Mouse (Mus musculus) testis, postnatal 10 days (tissue): ENCODE measurements around the gene Itgam.
"Not testable (repeated sequence)": the region's sequence is repeated elsewhere in the genome, so short reads cannot be mapped to it uniquely, and the experiment has no call there.

ENCODE experiments used
- DNase-seq: peaks from one replicate; pipeline ENCODE4 v3.0.0; 2021; ENCODE audit warnings: low spot score

Gene Itgam

DNA sequence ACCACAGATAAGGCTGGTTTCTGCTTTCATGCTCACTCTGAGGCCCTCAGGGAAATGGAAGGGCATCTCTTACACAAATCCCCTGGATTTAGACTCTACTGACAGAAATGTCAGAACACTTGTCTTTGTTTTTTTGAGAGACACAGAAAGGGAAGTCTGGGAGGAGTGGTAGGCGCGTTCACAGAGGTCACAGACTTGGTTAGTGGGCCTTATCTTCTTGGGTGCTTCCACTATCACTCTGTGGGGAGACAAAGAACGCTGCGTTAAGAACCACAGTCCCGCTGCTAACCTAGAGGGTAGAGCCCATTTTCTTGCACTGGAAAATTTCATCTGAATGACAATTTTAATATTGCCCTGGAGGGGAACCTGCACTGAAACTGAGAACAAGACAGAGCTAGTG, 69.7 kb downstream of the Itgam start:
- no peak for DNase-seq

DNA sequence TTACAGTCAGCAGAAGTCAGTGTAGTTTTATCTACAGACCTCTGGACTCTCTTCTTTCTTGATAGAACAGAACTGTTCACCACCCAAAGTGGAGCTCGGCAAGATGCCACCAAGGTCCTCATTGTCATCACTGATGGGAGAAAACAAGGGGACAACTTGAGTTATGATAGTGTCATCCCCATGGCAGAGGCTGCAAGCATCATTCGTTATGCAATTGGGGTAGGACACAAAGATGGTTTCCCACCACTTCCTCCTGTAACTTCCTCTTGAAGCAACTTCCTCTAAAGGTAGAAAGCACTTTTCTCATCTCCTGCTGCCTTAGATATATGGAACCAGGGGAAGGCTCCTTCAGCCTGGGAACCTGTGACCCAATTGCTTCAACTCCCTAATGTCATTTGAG, 71.2 kb downstream of the Itgam start:
- DNase-seq, result peak; percentile 23

DNA sequence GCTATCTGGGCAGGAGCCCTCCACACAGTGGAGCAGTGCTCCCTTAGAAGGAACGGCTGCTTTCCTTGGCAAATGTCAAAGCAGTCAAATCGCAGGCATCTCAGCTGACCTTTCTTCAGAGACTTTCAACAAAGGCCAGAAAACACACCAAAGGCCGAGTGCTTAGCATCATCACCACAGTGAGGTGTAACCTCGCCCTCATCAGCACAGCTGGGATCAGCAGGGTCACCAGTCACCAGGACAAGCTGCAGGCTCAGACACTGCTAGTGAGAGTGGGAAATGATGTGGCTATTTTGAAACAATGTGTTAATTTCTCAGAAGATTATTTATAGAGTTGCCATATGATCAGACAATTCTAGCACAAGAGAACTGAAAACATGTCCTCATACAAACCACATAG, 74.5 kb downstream of the Itgam start:
- peak; percentile 36 for DNase-seq

DNA sequence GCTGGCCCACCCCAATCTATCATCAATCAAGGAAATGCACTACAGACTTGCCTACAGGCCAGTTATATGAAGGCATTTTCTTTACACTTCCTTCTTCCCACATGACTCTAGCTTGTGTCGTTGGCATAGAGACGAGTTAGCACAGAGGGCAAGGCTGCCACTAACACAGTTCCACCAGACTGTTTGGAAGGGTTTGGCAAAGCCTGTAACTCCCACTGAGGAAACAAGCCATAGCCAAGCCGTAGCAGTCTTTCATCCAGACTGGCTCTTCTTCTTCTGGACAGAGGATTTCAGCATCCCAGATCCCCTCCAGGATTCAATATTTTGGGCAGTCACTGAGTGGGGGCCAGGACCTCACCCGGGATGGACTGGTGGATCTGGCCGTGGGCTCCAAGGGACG, 77.2 kb downstream of the Itgam start:
- peak; percentile 24 for DNase-seq

DNA sequence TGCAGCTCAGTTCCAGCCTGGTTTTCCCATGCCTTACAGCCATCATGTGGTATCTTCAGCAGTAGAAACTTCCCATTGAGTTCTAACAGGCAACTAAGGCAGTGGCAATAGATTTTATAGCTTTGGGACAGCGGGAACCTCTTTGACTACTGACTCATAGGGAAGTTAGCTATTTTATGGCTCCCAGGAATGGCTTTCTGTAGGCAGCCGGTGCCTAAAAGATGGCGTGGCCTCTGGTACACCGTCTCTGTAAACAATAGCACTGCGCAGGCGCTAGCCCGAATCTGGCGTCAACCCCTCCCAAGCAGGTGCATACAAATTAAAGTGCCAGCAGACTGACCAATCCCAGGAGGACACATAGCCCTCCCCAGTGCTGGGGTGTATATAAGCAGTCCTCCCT, 88.5 kb downstream of the Itgam start:
- DNase-seq, result no peak

DNA sequence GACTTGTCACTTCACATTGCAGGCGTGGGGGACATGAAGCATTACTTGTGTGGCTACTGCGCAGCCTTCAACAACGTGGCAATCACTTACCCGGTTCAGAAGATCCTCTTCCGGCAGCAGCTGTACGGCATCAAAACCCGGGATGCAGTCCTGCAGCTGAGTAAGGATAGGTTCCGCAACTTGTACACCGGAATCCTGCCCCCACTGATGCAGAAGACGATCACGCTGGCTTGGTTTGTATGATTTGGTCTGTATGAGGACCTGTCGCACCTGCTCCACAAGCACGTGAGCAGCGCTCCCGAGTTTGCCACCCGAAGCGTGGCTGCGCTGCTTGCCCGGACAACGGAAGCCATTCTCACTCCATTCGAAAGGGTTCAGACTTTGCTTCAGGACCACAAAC, 91.6 kb downstream of the Itgam start, which contains the start of gene Itgad:
Gene Itgad (plus strand): TSS at position 301 of the 400 bp plus-strand sequence.
- no peak for DNase-seq

DNA sequence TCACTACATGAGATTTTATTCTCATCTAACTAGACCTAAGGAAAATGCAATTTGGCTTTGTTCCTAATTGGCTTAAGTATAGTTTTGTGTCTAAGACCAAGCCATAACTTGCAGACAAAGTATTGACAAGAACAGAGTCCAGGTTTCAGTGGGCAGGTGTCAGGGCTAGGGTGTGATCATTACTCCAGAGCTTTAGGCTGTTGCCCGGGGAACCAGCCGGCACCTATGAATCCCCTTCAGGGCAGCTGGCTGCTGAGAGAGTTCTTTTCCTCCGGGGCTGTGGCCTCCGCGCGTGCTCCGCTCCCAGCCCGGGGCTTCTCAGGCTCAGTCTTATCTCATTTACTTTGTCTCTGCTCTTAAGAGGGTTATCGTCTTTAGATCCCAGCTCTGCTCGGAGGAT, 92.5 kb downstream of the Itgam start:
- DNase-seq, result no peak

DNA sequence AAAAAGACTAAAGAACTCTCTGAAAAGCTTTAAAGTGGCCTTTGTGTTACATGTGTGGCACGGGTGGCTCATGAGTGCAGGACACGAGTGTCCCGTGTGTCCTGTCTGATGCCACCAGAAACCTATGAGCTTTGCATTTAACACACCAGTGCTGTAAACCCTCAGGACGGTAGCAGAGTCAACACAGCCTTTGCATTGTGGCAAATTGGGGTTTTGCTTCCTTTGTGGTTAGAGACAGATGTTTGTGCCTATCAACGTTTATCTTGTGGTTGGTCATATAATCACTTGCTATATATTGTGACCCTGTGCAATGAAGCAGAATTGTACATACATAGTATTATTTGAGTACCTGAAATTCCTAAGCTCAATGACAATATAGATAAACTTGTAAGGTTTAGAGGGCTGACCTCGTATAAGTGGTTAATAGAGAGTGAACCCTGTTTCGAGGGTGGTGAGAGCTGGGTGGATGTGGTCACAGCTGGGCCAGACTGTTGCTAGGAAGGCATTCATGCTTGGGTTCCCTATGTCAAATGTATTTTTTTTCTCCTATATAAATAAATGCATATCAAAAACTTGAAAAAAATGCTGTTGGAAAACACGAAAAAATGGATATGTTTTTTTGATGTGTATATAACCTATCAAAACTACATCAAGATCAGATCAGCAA, 96.4 kb downstream of the Itgam start:
- not testable (repeated sequence) for DNase-seq

DNA sequence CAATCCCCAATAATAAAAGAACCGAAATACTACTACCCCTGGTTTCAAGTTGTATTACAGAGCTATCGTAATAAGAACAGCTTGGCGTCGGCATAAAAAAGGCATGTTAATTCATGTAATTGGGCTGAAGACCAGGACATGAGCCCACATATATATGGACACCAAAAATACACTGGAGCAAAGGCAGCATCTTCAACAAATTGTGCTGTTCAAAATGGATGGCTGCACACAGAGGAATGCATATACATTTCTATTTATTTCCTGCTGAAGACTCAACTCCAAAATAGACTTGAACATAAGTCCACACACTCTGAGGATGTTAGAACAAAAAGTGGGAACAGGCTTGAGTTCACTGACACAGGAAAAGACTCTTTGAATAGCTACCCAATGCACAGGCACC, 101.6 kb downstream of the Itgam start:
- peak; percentile 12 for DNase-seq

DNA sequence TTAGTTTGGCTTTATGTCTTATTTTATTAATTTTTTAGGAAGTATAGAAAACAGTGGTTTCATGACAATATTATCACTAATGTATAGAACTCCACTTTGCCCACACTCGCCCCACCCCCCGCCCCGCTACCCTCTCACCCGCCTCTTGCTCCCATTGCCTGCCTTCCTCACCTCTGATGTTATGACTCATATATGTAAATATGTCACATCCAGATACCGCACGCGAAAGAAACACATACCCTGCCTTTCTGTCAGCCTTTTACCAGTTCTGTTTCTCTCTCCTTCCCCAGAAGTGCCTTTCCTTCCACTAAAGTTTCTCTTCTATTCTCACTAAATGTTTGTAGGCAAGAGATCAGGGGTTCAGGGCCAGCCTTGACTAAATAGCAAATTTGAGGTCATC, 104.0 kb downstream of the Itgam start:
- DNase-seq, result peak; percentile 4
